Mouse (Mus musculus): ENCODE measurements around the gene Ptrhd1.
A peak's percentile ranks its signal among the peaks of the same experiment; 100 is the strongest.
"Not testable (repeated sequence)": the region's sequence is repeated elsewhere in the genome, so short reads cannot be mapped to it uniquely, and the experiment has no call there.

Gene Ptrhd1

GRCm38 (mm10) chr12:4233572-4234508, at the start of gene Ptrhd1, which contains the start of gene Cenpo:
Gene Ptrhd1 (plus strand): TSS chr12:4234027.
Gene Cenpo (minus strand): TSS chr12:4234294.
- DNase-seq (ENCODE audit: low spot score), result peak; percentile 91

- no peak for DNase-seq (ENCODE audit: low spot score)
Observed at GRCm38 (mm10) chr12:4184648-4185047, 49.2 kb upstream of the Ptrhd1 start.

- peak; percentile 65 for DNase-seq (ENCODE audit: low spot score)
Observed at GRCm38 (mm10) chr12:4188171-4189059, 45.4 kb upstream of the Ptrhd1 start.

- DNase-seq (ENCODE audit: low spot score), result no peak
Observed at GRCm38 (mm10) chr12:4189060-4189447, 44.8 kb upstream of the Ptrhd1 start.

- no peak for DNase-seq (ENCODE audit: low spot score)
Observed at GRCm38 (mm10) chr12:4192514-4192913, 41.3 kb upstream of the Ptrhd1 start.

- DNase-seq (ENCODE audit: low spot score), result no peak
Observed at GRCm38 (mm10) chr12:4193025-4193740, 40.6 kb upstream of the Ptrhd1 start.

- no peak for DNase-seq (ENCODE audit: low spot score)
Observed at GRCm38 (mm10) chr12:4194643-4195042, 39.2 kb upstream of the Ptrhd1 start.

GRCm38 (mm10) chr12:4198702-4199101, 35.1 kb upstream of the Ptrhd1 start:
- DNase-seq (ENCODE audit: low spot score), result no peak

- no peak for DNase-seq (ENCODE audit: low spot score)
Observed at GRCm38 (mm10) chr12:4199271-4199670, 34.6 kb upstream of the Ptrhd1 start.

GRCm38 (mm10) chr12:4201454-4202200, 32.2 kb upstream of the Ptrhd1 start:
- DNase-seq (ENCODE audit: low spot score), result no peak

- DNase-seq (ENCODE audit: low spot score), result no peak
Observed at GRCm38 (mm10) chr12:4202206-4202605, 31.6 kb upstream of the Ptrhd1 start.

GRCm38 (mm10) chr12:4206106-4206505, 27.7 kb upstream of the Ptrhd1 start:
- DNase-seq (ENCODE audit: low spot score), result no peak

- peak; percentile 47 for DNase-seq (ENCODE audit: low spot score)
Observed at GRCm38 (mm10) chr12:4208405-4209133, 25.3 kb upstream of the Ptrhd1 start.

- DNase-seq (ENCODE audit: low spot score), result no peak
Observed at GRCm38 (mm10) chr12:4209196-4209595, 24.6 kb upstream of the Ptrhd1 start.

- DNase-seq (ENCODE audit: low spot score), result no peak
Observed at GRCm38 (mm10) chr12:4211174-4211573, 22.7 kb upstream of the Ptrhd1 start.

- DNase-seq (ENCODE audit: low spot score), result no peak
Observed at GRCm38 (mm10) chr12:4212908-4213307, 20.9 kb upstream of the Ptrhd1 start.

GRCm38 (mm10) chr12:4230156-4230555, 3.7 kb upstream of the Ptrhd1 start:
- no peak for DNase-seq (ENCODE audit: low spot score)

- no peak for DNase-seq (ENCODE audit: low spot score)
Observed at GRCm38 (mm10) chr12:4232777-4233176, 1.1 kb upstream of the Ptrhd1 start.

- no peak for DNase-seq (ENCODE audit: low spot score)
Observed at GRCm38 (mm10) chr12:4237481-4237880, 3.7 kb downstream of the Ptrhd1 start.

GRCm38 (mm10) chr12:4240281-4240680, 6.5 kb downstream of the Ptrhd1 start:
- not testable (repeated sequence) for DNase-seq (ENCODE audit: low spot score)

- DNase-seq (ENCODE audit: low spot score), result no peak
Observed at GRCm38 (mm10) chr12:4243805-4244204, 10.0 kb downstream of the Ptrhd1 start.
